Mouse (Mus musculus) liver, postnatal 0 days (tissue): Measurements from ENCODE around the gene Fbxo39. TPM values are rescaled to one million over a fixed set of nuclear protein-coding genes. Genes with fewer than 3 reads are reported as not detected.

Experiments used
- ATAC-seq: fragments of 200-750 bp; cut with Nextera tagmentation; 2 replicates; pipeline ENCODE4 v1.8.0; 2017; ENCODE audit warnings: mild to moderate bottlenecking, moderate library complexity
- DNase-seq: peaks from one replicate; pipeline ENCODE4 v3.0.0-alpha.2; 2016
- H3K27ac ChIP-seq: fragments of 300-500 bp; sonication (generic); 2 replicates; pipeline ENCODE4 v1.5.1; 2014; ENCODE audit warnings: antibody characterized with exemption, moderate library complexity, mild to moderate bottlenecking, low read depth
- H3K27me3 ChIP-seq: fragments of 300-500 bp; sonication (generic); 2 replicates; pipeline ENCODE4 v1.6.1; 2014; ENCODE audit warnings: low read length, control low read depth, mixed read lengths; ENCODE audit not compliant: insufficient read depth
- H3K36me3 ChIP-seq: fragments of 300-500 bp; sonication (generic); replicated peaks from 2 replicates; pipeline ENCODE4 v1.6.1; 2014; ENCODE audit warnings: mild to moderate bottlenecking, control low read depth, low read length, moderate library complexity, mixed read lengths; ENCODE audit not compliant: insufficient read depth
- H3K4me1 ChIP-seq: fragments of 300-500 bp; sonication (generic); 2 replicates; pipeline ENCODE4 v1.6.1; 2014; ENCODE audit warnings: antibody characterized with exemption, mild to moderate bottlenecking, control low read depth; ENCODE audit not compliant: insufficient read depth
- H3K4me2 ChIP-seq: fragments of 300-500 bp; sonication (generic); 2 replicates; pipeline ENCODE4 v1.6.1; 2014; ENCODE audit warnings: low read depth, mild to moderate bottlenecking, low read length, moderate library complexity, mixed read lengths
- H3K4me3 ChIP-seq: fragments of 300-500 bp; sonication (generic); 2 replicates; pipeline ENCODE4 v1.5.1; 2014; ENCODE audit warnings: low read depth, low read length
- H3K9ac ChIP-seq: fragments of 300-500 bp; sonication (generic); replicated peaks from 2 replicates; pipeline ENCODE4 v1.6.1; 2014; ENCODE audit warnings: mild to moderate bottlenecking, moderate library complexity
- H3K9me3 ChIP-seq: fragments of 300-500 bp; sonication (generic); 2 replicates; pipeline ENCODE4 v1.6.1; 2016; ENCODE audit warnings: mild to moderate bottlenecking, control low read depth, low read length, mixed read lengths
- CTCF ChIP-seq: sonication (generic); IDR thresholded peaks from 2 replicates; pipeline ENCODE4 v1.5.1; 2016; ENCODE audit warnings: antibody characterized with exemption, low read depth
- EP300 ChIP-seq: IDR thresholded peaks from 2 replicates; pipeline ENCODE4 v1.6.1; 2016; ENCODE audit warnings: antibody characterized with exemption, low read depth, mild to moderate bottlenecking
- WGBS: fragments of 180-500 bp; shearing (Covaris S2); extraction: QIAGEN DNeasy Blood & Tissue Kit; methylation state at CpG from one replicate; pipeline ENCODE4 v1.1.7; 2014; ENCODE audit not compliant: insufficient replicate concordance; 5-methylcytosine and 5-hydroxymethylcytosine counted together
- polyA plus RNA-seq: library from polyadenylated mRNA; unstranded; fragments of >200 nt; fragmentation: Nextera tagmentation; extraction: Ambion mirVana; gene quantifications from 2 replicates; pipeline ENCODE4 v1.2.1, GENCODE M21; 2015

Fbxo39 gene
- polyA plus RNA-seq, 1 experiment from 2014 or later, result not detected

GRCm38 (mm10) chr11:72366126-72366525 lies 51.9 kb downstream of the Fbxo39 start:
- H3K9me3 ChIP-seq, result no peaks in the 10 kb centered on the region
- ATAC-seq (no peak), DNase-seq (no peak)
- H3K4me3 ChIP-seq, result no peak overlapping the region
- H3K36me3 ChIP-seq, result no peaks in the 10 kb centered on the region
- no peak for TF ChIP-seq CTCF
- TF ChIP-seq EP300, result no peak
- WGBS, result 71% methylated on average over 9 of the region's 9 CpGs
- H3K4me2 ChIP-seq, result no peak overlapping the region
- H3K27me3 ChIP-seq, result 0 out of 2 replicates have a peak, but pooled peaks cover 5% of the 10 kb centered on the region
- H3K27ac ChIP-seq, result no peak overlapping the region
- peaks cover 8% of the 10 kb centered on the region for H3K4me1 ChIP-seq
- H3K9ac ChIP-seq, result no peak overlapping the region

GRCm38 (mm10) chr11:72367934-72368674 lies 53.9 kb downstream of the Fbxo39 start:
- Histone ChIP-seq H3K27ac (no peak overlapping the region), H3K4me1 (no peaks in the 10 kb centered on the region), H3K9ac (no peak overlapping the region), H3K9me3 (no peaks in the 10 kb centered on the region), H3K36me3 (no peaks in the 10 kb centered on the region), H3K4me3 (no peak overlapping the region), H3K27me3 (no peaks in the 10 kb centered on the region), H3K4me2 (no peak overlapping the region)
- ATAC-seq, result no peak
- TF ChIP-seq CTCF, result no peak
- no peak for TF ChIP-seq EP300
- WGBS, result 55% methylated on average over 11 of the region's 11 CpGs
- no peak for DNase-seq

Other genes with a start within 250 kb of the Fbxo39 start
- gene Pitpnm3, start 178.7 kb upstream of the Fbxo39 start, polyA plus RNA-seq, result 0.02 TPM in 1 of 2 replicates, not detected in the other
- not detected in 2 replicates for gene Gm43951, start 107.6 kb upstream of the Fbxo39 start, polyA plus RNA-seq
- gene 4933427D14Rik, start 107.0 kb upstream of the Fbxo39 start, polyA plus RNA-seq, result 1.7 and 1.8 TPM in 2 replicates
- gene Txndc17, start 106.9 kb upstream of the Fbxo39 start, polyA plus RNA-seq, result 71.3 and 76.8 TPM in 2 replicates
- 12.2 and 12.5 TPM in 2 replicates for gene Med31, start 98.9 kb upstream of the Fbxo39 start, polyA plus RNA-seq
- gene Slc13a5, start 47.2 kb upstream of the Fbxo39 start, polyA plus RNA-seq, result not detected in 2 replicates
- gene Xaf1, start 12.8 kb upstream of the Fbxo39 start, polyA plus RNA-seq, result 11.7 and 13.1 TPM in 2 replicates
- 0.07 TPM in 1 of 2 replicates, not detected in the other for gene Tekt1, start 48.0 kb downstream of the Fbxo39 start, polyA plus RNA-seq
- gene Smtnl2, start 97.3 kb downstream of the Fbxo39 start, polyA plus RNA-seq, result 3.5 and 4.0 TPM in 2 replicates
- gene Ggt6, start 121.1 kb downstream of the Fbxo39 start, polyA plus RNA-seq, result 0.79 and 1.2 TPM in 2 replicates
- gene Mybbp1a, start 126.9 kb downstream of the Fbxo39 start, polyA plus RNA-seq, result 40.2 and 44.5 TPM in 2 replicates
- 4.1 and 4.9 TPM in 2 replicates for gene Spns2, start 175.5 kb downstream of the Fbxo39 start, polyA plus RNA-seq
- gene Spns3, start 236.1 kb downstream of the Fbxo39 start, polyA plus RNA-seq, result 1.8 and 1.9 TPM in 2 replicates